Mouse (Mus musculus) G1E (cell line): ENCODE results near the gene Lck.

ENCODE experiments used
- CTCF ChIP-seq: IDR thresholded peaks from 2 replicates; pipeline ENCODE4 v1.5.1; 2012; ENCODE audit warnings: low read depth, low read length, inconsistent platforms, mixed read lengths
- GATA1 ChIP-seq: IDR thresholded peaks from 2 replicates; pipeline ENCODE4 v1.6.1; 2012; ENCODE audit warnings: borderline replicate concordance, low read length, inconsistent platforms, mixed read lengths
- TAL1 ChIP-seq: conservative IDR thresholded peaks from 2 replicates; pipeline ENCODE4 v1.6.1; 2012; ENCODE audit warnings: low read depth, low read length, inconsistent platforms, mixed read lengths

DNA sequence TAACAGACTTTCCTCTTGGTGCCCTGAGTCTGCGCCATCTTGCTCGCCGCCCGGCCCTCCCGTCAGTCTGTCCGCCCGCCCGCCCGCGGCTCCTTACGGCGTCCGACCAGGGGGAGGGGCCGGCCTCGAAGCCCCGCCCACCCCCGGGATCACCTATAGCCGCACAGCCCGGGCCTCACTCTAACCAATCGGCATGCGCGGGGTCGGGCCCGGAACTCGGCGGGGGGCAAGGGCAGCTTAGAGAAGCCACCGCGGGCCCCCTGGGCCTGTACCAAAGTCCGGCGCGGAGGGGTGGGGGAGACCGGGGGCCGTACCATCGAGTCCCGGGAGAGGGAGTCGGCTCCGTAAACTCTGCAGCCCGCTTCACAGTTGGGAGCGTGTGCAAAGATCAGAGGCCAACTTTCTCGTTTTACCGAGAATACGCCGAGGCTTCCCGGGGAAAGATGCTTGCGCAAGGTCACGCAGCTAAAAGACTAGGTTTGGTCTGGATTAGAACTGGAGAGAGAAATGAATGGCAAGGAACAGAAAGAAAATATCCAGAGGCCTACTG lies 30.8 kb downstream of the Lck start, which contains the start of gene Hdac1:
- no peak for TF ChIP-seq CTCF
- no peak for TF ChIP-seq GATA1
- TF ChIP-seq TAL1 = no peak
